14 mouse cellular contexts compared by ENCODE assay signal in the genomic region with DNA sequence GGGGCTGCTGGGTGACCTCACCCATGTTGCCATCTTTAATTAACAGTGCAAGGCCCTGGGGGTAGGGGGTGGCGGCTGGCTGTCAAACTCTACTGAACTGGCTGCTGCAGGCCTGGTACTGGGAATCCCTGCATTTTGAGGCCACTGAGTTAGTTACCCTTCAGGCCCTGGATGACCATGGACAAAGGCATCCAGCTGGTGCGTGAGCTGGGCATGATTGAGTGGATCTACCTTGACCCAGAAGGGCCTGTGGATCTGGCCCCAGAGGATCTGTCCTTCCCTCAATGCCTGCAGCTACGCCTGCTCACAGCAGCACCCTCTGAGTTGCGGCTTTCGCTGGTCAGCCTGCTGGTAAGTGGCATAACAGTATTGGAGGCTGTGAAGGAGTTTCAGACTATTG.
DNase-seq lines count a peak whose midpoint lies in the region; ATAC-seq lines count a peak whose summit lies in the region.
"Had no signal": no experiment of that assay in that cellular context is flagged by ENCODE, and none has a peak within 500 bp of the region (broad histone marks: within the 10 kb centered on the region; RNA-seq: fewer than 3 reads in every experiment).

No protein-coding gene starts in this region.

- 0 out of 2 replicates have a peak, but pooled peaks have one; percentile 27 for ATAC-seq in monocyte, adult 5-6 weeks (replicated peaks; ENCODE audit: insufficient number of reproducible peaks, low FRiP score, low TSS enrichment, poor library complexity, severe bottlenecking)
- no peak for ATAC-seq in cerebellum, adult (ENCODE audit: insufficient number of reproducible peaks, low FRiP score, low TSS enrichment)
- ATAC-seq: forebrain, embryonic 13.5 days; forebrain, embryonic 15.5 days; forebrain, postnatal 0 days had no signal

- DNase-seq in adrenal gland, adult 8-10 months, result peak; percentile 58
- no peak for DNase-seq in adrenal gland, postnatal 4 days (ENCODE audit: low spot score in 2 of 2)
- peak; percentile 11 to 46 for DNase-seq in adrenal gland, postnatal 36 days
- no peak for DNase-seq in adrenal gland, postnatal 10 days
- DNase-seq: cerebellum, adult 11-12 months; cerebellum, adult 2 months; cerebellum, adult 9-10 months; cerebellum, postnatal 10 days; cerebellum, postnatal 25 days; forebrain, postnatal 0 days had no signal

Comparison
In these comparisons a context has a peak if more than half of its experiments do, and no peak if none do; other contexts are left out.
1. DNase-seq: peak in adrenal gland, adult 8-10 months (single experiment) and adrenal gland, postnatal 36 days (2 of 2); none in adrenal gland, postnatal 4 days (0 of 2) and adrenal gland, postnatal 10 days (single experiment).